Mouse (Mus musculus) cerebellum, adult 2 months (tissue): Measurements from ENCODE around the gene Urad.

ENCODE experiments used
- CTCF ChIP-seq: fragments of 200-500 bp; IDR thresholded peaks from 2 replicates; pipeline ENCODE4 v1.5.1; 2011; ENCODE audit warnings: low read depth, mild to moderate bottlenecking, control low read depth, low read length, moderate library complexity, borderline replicate concordance; ENCODE audit not compliant: insufficient read depth
- POLR2A ChIP-seq: fragments of 200-500 bp; IDR thresholded peaks from 2 replicates; pipeline ENCODE4 v1.6.1; 2011; ENCODE audit warnings: low read length, control low read depth, borderline replicate concordance; ENCODE audit not compliant: insufficient read depth

DNA sequence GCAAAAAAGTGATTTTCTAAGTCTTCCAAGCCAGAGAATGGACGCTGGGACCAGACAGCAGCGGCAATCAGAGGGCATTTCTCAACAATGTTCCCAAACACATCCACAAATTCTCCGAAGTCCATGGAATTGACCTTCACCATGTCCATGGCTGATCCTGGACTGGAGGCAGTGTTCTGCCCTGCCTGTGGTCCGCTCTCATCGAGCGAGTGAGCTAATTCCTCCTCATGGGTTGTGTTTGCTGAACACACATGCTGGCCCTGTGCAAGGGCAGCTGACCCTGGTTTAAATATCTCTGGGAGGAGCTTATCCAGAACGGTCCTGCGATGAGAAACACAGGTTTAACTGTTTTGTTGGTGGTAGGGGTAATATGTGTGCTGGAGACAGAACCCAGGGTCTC, at the start of gene Urad:
- TF ChIP-seq POLR2A (no peak), CTCF (no peak)
